Mouse (Mus musculus): ENCODE measurements at regions not wholly inside any gene's neighbourhood (a gene's known extent, or its start where the extent isn't known, plus 50 kb on each side); places are given as distances from the start of the nearest gene placed in this dataset.

GRCm38 (mm10) chr19:27087344-27087743 lies 128.9 kb upstream of the Vldlr start:
- Histone ChIP-seq H3K4me1 (ENCODE audit: control insufficient read depth in 1 of 2, insufficient read depth in 2 of 2, low read length in 2 of 2) (no peaks in the 10 kb centered on the region), H3K9ac (ENCODE audit: control insufficient read depth, low read depth, low read length, poor library complexity, severe bottlenecking) (no peak overlapping the region), H3K79me2 (ENCODE audit: control insufficient read depth, insufficient read depth, low read length, poor library complexity) (no peaks in the 10 kb centered on the region), H3K36me3 (ENCODE audit: control insufficient read depth in 1 of 2, insufficient read depth in 2 of 2, low read length in 2 of 2) (no peaks in the 10 kb centered on the region), H3K4me3 (ENCODE audit: control insufficient read depth in 1 of 2, insufficient read depth in 1 of 2, low read depth in 2 of 2, low read length in 2 of 2) (no peak overlapping the region), H3K9me3 (replicated peaks; ENCODE audit: insufficient read depth, low read length) (no peaks in the 10 kb centered on the region), H3K27ac (ENCODE audit: control insufficient read depth, low read depth, low read length) (no peak overlapping the region), H3K27me3 (ENCODE audit: control insufficient read depth in 1 of 2, insufficient read depth in 2 of 2, low read length in 2 of 2) (no peaks in the 10 kb centered on the region)
- TF ChIP-seq NRF1 (IDR thresholded peaks at IDR 0.05; ENCODE audit: insufficient read depth, low read depth, low read length, poor library complexity, severe bottlenecking) = no peak
- TF ChIP-seq MYB (IDR thresholded peaks at IDR 0.05; ENCODE audit: low read depth, low read length) = no peak
- TF ChIP-seq ELF1 (IDR thresholded peaks at IDR 0.05; ENCODE audit: low read depth, low read length) = no peak
- no peak for TF ChIP-seq ZMIZ1 (IDR thresholded peaks at IDR 0.05; ENCODE audit: low read depth, low read length)
- no peak for TF ChIP-seq TBP (IDR thresholded peaks at IDR 0.05; ENCODE audit: low read depth, low read length)
- TF ChIP-seq KAT2A (conservative IDR thresholded peaks at IDR 0.05; ENCODE audit: low read depth, low read length) = no peak
- TF ChIP-seq CTCF (IDR thresholded peaks at IDR 0.05 in 2 of 3, conservative IDR thresholded peaks at IDR 0.05 in 1 of 3; ENCODE audit: control insufficient read depth in 1 of 3, insufficient read depth in 1 of 3, low read depth in 2 of 3, low read length in 3 of 3, poor library complexity in 1 of 3, severe bottlenecking in 1 of 3) = no peak
- TF ChIP-seq SIN3A (IDR thresholded peaks at IDR 0.05; ENCODE audit: low read length) = no peak
- TF ChIP-seq ZKSCAN1 (IDR thresholded peaks at IDR 0.05; ENCODE audit: low read depth, low read length) = no peak
- no peak for DNase-seq (ENCODE audit: low read depth, low spot score)

GRCm38 (mm10) chr19:27087833-27088232 lies 128.5 kb upstream of the Vldlr start:
- Histone ChIP-seq H3K27me3 (ENCODE audit: control insufficient read depth in 1 of 2, insufficient read depth in 2 of 2, low read length in 2 of 2) (no peaks in the 10 kb centered on the region), H3K79me2 (ENCODE audit: control insufficient read depth, insufficient read depth, low read length, poor library complexity) (no peaks in the 10 kb centered on the region), H3K4me3 (ENCODE audit: control insufficient read depth in 1 of 2, insufficient read depth in 1 of 2, low read depth in 2 of 2, low read length in 2 of 2) (no peak overlapping the region), H3K36me3 (ENCODE audit: control insufficient read depth in 1 of 2, insufficient read depth in 2 of 2, low read length in 2 of 2) (no peaks in the 10 kb centered on the region), H3K9ac (ENCODE audit: control insufficient read depth, low read depth, low read length, poor library complexity, severe bottlenecking) (no peak overlapping the region), H3K9me3 (replicated peaks; ENCODE audit: insufficient read depth, low read length) (no peaks in the 10 kb centered on the region), H3K4me1 (ENCODE audit: control insufficient read depth in 1 of 2, insufficient read depth in 2 of 2, low read length in 2 of 2) (no peaks in the 10 kb centered on the region), H3K27ac (ENCODE audit: control insufficient read depth, low read depth, low read length) (no peak overlapping the region)
- no peak for TF ChIP-seq POLR2AphosphoS5 (IDR thresholded peaks at IDR 0.05; ENCODE audit: borderline replicate concordance, low read depth, low read length)
- no peak for TF ChIP-seq POLR2AphosphoS2 (IDR thresholded peaks at IDR 0.05; ENCODE audit: low read length)
- TF ChIP-seq CTCF (IDR thresholded peaks at IDR 0.05 in 2 of 3, conservative IDR thresholded peaks at IDR 0.05 in 1 of 3; ENCODE audit: control insufficient read depth in 1 of 3, insufficient read depth in 1 of 3, low read depth in 2 of 3, low read length in 3 of 3, poor library complexity in 1 of 3, severe bottlenecking in 1 of 3) = no peak
- no peak for TF ChIP-seq MAFK (IDR thresholded peaks at IDR 0.05; ENCODE audit: borderline replicate concordance, low read depth, low read length)
- no peak for TF ChIP-seq ZMIZ1 (IDR thresholded peaks at IDR 0.05; ENCODE audit: low read depth, low read length)
- no peak for TF ChIP-seq TBP (IDR thresholded peaks at IDR 0.05; ENCODE audit: low read depth, low read length)
- no peak for TF ChIP-seq USF2 (IDR thresholded peaks at IDR 0.05; ENCODE audit: borderline replicate concordance in 1 of 2, insufficient read depth in 1 of 2, low read depth in 1 of 2, low read length in 2 of 2)
- TF ChIP-seq MAZ (IDR thresholded peaks at IDR 0.05; ENCODE audit: low read depth, low read length) = no peak
- DNase-seq (ENCODE audit: low read depth, low spot score) = no peak

GRCm38 (mm10) chr19:27089099-27089498 lies 127.2 kb upstream of the Vldlr start:
- no peaks in the 10 kb centered on the region for H3K36me3 ChIP-seq (ENCODE audit: control insufficient read depth in 1 of 2, insufficient read depth in 2 of 2, low read length in 2 of 2)
- no peak overlapping the region for H3K4me3 ChIP-seq (ENCODE audit: control insufficient read depth in 1 of 2, insufficient read depth in 1 of 2, low read depth in 2 of 2, low read length in 2 of 2)
- H3K9ac ChIP-seq (ENCODE audit: control insufficient read depth, low read depth, low read length, poor library complexity, severe bottlenecking) = no peak overlapping the region
- TF ChIP-seq CHD2 (IDR thresholded peaks at IDR 0.05; ENCODE audit: low read length) = no peak
- no peak for TF ChIP-seq MXI1 (IDR thresholded peaks at IDR 0.05; ENCODE audit: low read depth, low read length)
- no peak for TF ChIP-seq ETS1 (IDR thresholded peaks at IDR 0.05; ENCODE audit: low read depth, low read length)
- no peak for TF ChIP-seq EP300 (IDR thresholded peaks at IDR 0.05; ENCODE audit: low read depth in 1 of 2, low read length in 2 of 2)
- TF ChIP-seq TAL1 (IDR thresholded peaks at IDR 0.05; ENCODE audit: low read length) = no peak
- no peak for TF ChIP-seq MEF2A (IDR thresholded peaks at IDR 0.05; ENCODE audit: extremely low read depth, insufficient replicate concordance, low read depth, low read length, poor library complexity, severe bottlenecking)
- no peak for TF ChIP-seq SMC3 (IDR thresholded peaks at IDR 0.05; ENCODE audit: low read depth, low read length)
- no peak for TF ChIP-seq ZC3H11A (IDR thresholded peaks at IDR 0.05; ENCODE audit: low read depth, low read length)
- no peak for TF ChIP-seq CHD1 (IDR thresholded peaks at IDR 0.05; ENCODE audit: low read depth, low read length)
- TF ChIP-seq POLR2AphosphoS2 (IDR thresholded peaks at IDR 0.05; ENCODE audit: low read length) = no peak
- TF ChIP-seq MAX (IDR thresholded peaks at IDR 0.05; ENCODE audit: low read length) = no peak
- TF ChIP-seq USF1 (IDR thresholded peaks at IDR 0.05; ENCODE audit: low read depth, low read length) = no peak
- no peak for TF ChIP-seq TBP (IDR thresholded peaks at IDR 0.05; ENCODE audit: low read depth, low read length)
- TF ChIP-seq UBTF (IDR thresholded peaks at IDR 0.05; ENCODE audit: borderline replicate concordance, insufficient read depth, low read depth, low read length) = no peak
- no peak for DNase-seq (ENCODE audit: low read depth, low spot score)
- H3K4me1 ChIP-seq (ENCODE audit: control insufficient read depth in 1 of 2, insufficient read depth in 2 of 2, low read length in 2 of 2) = no peaks in the 10 kb centered on the region
- H3K9me3 ChIP-seq (replicated peaks; ENCODE audit: insufficient read depth, low read length) = no peaks in the 10 kb centered on the region
- no peak overlapping the region for H3K27ac ChIP-seq (ENCODE audit: control insufficient read depth, low read depth, low read length)
- no peaks in the 10 kb centered on the region for H3K27me3 ChIP-seq (ENCODE audit: control insufficient read depth in 1 of 2, insufficient read depth in 2 of 2, low read length in 2 of 2)
- no peaks in the 10 kb centered on the region for H3K79me2 ChIP-seq (ENCODE audit: control insufficient read depth, insufficient read depth, low read length, poor library complexity)
